Mouse (Mus musculus): Measurements from ENCODE around the gene Cercam. TPM values are rescaled to one million over a fixed set of nuclear protein-coding genes. Genes with fewer than 3 reads are reported as not detected.
A peak's percentile ranks its signal among the peaks of the same experiment; 100 is the strongest.
"Not testable (repeated sequence)": the region's sequence is repeated elsewhere in the genome, so short reads cannot be mapped to it uniquely, and the experiment has no call there.

Gene Cercam
- polyA plus RNA-seq, 2 experiments from 2014 or later = 1.2 to 1.4 TPM

DNA sequence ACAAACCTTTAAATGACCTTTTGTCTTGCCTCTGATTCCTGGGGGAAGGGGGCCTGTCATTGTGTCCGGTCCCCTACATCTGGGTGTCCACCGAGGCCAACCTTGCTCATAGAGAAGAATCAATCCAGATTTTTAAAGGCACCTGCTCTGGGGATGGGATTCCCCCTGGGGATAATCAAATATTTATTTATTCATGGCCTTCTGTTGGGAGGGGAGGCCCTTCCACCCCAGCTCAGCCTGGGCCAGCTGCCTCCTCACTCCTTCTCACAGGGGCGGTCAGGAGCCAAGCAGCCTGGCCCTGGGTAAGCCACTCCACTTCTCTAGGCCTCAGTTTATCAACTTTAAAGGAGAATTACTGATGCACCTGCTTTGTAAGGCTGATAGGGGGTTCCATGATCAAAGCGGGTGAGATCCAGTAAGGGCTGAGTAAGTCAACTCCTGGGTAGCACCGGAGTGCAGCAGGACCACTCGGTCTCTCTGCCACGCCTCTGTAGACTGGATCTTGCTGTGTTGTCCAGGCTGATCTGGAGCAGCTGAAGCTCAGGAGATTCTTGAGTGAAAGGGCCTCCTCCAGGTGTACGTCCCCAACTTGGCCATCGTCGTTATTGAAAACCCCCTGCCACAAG lies 13.3 kb upstream of the Cercam start:
- no peak for ATAC-seq

- ATAC-seq = no peak
Measured at GRCm38 (mm10) chr2:29856451-29857260, 12.3 kb upstream of the Cercam start.

DNA sequence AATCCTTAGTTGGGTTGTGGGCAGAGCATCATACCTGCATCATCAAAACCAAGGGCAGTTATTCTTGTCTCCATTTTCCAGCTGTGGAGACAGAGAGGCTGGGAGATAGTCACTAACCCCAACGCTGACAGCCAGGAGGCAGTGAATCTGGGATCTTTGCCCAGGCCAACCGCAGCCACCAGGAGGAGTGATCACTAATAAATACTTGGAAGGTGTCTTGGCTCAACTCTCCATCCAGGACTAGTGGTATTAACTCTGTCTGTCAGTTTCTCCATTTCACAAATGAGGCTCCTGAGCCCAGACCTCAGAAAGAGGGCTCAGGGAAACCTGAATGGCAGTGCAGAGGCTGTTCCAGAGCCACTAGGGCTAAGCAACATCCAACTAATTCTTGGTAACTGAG lies 11.6 kb upstream of the Cercam start:
- no peak for ATAC-seq

DNA sequence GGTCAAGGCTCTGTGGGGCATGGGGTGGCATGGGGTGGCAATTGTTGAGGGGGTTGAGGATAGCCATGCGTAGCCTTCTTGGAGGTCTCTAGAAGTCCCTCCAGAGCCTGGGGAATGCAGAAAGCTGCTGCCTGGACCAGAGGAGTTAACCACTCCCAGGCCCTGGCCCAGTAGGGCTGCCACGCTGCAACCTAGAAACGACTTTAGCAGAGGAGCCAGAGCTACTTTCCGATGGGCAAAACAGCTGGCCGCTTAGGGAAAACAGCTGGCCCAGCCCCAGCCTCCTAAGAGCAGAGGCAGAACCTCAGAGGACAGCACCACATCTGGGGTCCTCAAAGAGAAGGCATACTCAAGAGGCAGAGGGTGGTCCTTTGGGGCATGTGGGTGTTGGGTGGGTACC lies 11.0 kb upstream of the Cercam start:
- ATAC-seq = no peak

DNA sequence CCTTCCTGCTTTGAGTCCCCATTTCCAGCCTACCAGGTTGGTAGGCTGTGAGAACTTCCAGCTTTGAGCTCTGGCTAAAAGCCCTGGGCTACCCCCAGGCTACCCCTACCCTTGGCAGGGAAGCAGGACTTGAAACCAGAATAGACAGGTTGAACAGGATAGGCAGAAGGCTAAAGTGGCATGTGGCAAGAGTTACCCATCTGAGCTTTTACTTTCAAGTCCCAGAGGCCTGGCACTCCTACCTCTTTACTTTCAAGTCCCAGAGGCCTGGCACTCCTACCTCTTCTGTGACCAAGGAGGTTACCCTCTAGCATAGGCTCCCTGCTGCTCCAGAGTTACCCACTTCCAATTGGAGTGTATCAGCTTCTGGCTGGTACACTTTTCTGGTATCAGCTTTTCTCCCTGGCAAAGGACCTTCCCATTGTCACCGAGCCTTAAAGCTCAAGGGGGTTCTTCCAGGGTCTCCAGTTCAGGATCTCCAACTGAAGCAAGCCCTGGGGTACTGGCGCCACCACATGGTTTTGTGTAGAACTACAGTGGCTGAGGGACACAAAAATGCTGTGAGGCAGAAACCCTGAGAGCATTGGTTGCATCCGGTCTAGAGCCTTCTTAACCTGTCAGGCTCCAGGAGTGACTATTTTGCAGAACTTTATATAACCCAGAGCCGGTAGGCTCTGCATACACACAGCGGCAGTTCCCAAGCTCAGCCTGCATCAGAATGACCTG lies 10.1 kb upstream of the Cercam start:
- no peak for ATAC-seq

GRCm38 (mm10) chr2:29865125-29865524 lies 3.8 kb upstream of the Cercam start:
- no peak for ATAC-seq

- ATAC-seq = no peak
Measured at GRCm38 (mm10) chr2:29869646-29870451, 885 bp downstream of the Cercam start.

DNA sequence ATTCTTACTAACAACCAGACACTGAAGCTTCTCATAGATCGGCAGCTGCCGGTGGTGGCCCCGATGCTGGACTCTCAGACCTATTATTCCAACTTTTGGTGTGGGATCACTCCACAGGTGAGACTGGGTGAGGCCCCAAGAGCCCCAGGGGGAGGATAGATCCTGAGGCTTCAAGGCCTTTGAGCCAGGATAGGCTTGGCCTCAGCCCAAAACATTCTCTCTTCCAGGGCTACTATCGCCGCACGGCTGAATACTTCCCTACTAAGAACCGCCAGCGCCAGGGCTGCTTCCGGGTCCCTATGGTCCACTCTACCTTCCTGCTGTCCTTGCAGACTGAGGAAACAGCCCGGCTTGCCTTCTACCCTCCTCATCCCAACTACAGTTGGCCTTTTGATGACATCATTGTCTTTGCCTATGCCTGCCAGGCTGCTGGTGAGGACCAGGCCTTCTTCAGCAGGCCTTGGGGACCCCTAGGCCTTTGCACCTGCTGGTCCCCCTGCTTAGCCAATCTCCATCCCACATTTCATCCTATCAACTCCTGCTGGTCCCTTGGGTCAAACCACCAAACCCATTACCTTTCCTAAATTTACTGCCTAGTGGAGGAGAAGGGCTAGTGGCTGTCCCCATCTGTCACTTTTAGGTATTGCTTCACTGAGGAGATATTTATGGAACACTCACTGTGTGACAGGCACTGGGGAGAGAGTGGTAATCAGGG lies 3.8 kb downstream of the Cercam start:
- no peak for ATAC-seq

DNA sequence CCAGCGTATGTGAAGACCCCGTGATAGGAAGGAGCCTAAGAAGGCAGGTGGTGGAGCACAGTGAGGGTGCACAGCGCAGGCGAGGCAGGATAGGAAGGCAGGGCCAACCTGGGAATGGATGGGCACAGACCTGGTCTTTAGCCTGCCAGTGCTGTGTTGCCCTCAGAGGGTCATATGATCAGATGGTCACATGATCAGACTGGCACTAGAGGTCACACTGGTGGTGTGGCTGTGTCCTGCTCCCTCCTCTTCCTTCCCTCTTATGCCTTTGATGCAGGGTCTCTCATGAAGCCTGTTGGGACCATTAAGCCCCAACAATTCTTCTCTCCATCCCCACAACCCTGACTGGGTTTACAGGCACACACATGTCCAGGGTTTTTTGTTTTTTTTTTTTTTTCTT lies 4.8 kb downstream of the Cercam start:
- ATAC-seq = no peak

DNA sequence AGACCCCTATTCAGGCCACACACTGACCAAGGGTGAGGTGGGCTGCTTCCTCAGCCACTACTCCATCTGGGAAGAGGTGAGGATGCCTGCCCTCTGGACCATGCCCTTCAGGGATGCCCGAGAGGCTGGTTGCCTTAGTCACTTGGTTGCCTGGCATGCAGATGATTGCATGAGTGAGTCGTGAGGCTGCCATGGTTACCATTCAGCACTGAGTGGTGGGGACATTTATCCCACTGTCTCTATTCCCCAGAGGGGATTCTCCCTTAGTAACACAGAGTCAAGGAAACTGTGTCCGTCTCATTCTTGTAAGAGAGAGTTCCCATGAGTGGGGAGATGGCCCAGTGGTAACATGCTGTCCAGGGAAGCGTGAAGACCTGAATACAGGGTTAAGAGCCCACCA lies 9.1 kb downstream of the Cercam start:
- ATAC-seq = no peak

- no peak for ATAC-seq
Measured at GRCm38 (mm10) chr2:29879191-29879590, 10.2 kb downstream of the Cercam start.

GRCm38 (mm10) chr2:29879964-29880830 lies 11.2 kb downstream of the Cercam start:
- no peak for ATAC-seq

- ATAC-seq = not testable (repeated sequence)
Measured at GRCm38 (mm10) chr2:29886659-29887292, 17.8 kb downstream of the Cercam start.

GRCm38 (mm10) chr2:29889066-29889944 lies 20.3 kb downstream of the Cercam start, which contains the start of gene Odf2:
Gene Odf2 (plus strand): TSS chr2:29889221.
- ATAC-seq = peak; percentile 91

- ATAC-seq = peak; percentile 33
Measured at GRCm38 (mm10) chr2:29889991-29890833, 21.2 kb downstream of the Cercam start.

DNA sequence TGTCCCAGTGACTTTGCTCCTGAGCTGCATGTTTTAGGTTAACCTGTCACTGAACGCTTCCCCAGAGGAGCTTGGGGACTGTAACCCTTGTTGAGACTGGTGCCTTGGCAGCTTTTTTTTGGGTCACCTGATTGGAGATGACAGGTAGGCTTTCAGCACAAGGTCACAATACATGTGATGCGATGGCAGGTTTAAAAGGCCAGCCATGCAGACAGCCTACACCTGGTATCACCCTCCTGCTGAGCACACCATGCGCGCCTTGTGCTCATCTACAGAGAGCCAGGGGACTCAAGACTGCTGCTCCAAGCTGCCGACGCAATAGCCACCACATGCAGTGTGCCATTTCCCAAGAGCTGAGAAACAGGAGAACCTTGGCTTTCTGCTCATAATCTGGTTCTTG lies 22.8 kb downstream of the Cercam start:
- no peak for ATAC-seq

DNA sequence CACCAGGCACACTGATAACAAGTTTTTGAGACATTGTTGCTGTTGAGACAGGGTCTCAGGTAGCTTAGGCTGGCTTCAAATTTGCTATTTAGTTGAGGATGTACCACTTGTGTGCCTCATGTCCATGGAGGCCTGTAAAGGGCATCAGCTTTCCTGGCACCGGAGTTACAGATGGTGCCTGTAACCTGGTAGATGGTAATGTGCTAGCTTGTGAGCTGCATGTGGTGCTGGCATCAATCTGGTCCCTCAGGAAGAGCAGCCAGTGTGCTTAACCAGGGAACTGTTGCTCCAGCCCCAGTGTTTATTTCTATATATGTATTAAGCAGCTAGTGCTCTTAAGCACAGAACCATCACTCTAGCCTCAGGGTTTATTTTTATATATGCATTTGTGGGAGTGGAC lies 27.1 kb downstream of the Cercam start:
- no peak for ATAC-seq

- no peak for ATAC-seq
Measured at GRCm38 (mm10) chr2:29897366-29897765, 28.4 kb downstream of the Cercam start.
